Mouse (Mus musculus) forebrain, embryonic 12.5 days (tissue): Measurements from ENCODE around the gene Ephb1. TPM values are rescaled to one million over a fixed set of nuclear protein-coding genes. Genes with fewer than 3 reads are reported as not detected.

Source experiments
- ATAC-seq: fragments of 200-750 bp; cut with Nextera tagmentation; 2 replicates; pipeline ENCODE4 v1.8.0; 2017; ENCODE audit warnings: moderate TSS enrichment; ENCODE audit not compliant: low FRiP score
- H3K27ac ChIP-seq: fragments of 300-500 bp; sonication (generic); 2 replicates; pipeline ENCODE4 v1.5.1; 2016; ENCODE audit warnings: mild to moderate bottlenecking
- H3K27me3 ChIP-seq: fragments of 300-500 bp; sonication (generic); 2 replicates; pipeline ENCODE4 v1.6.1; 2016; ENCODE audit warnings: mild to moderate bottlenecking
- H3K36me3 ChIP-seq: fragments of 300-500 bp; sonication (generic); replicated peaks from 2 replicates; pipeline ENCODE4 v1.6.1; 2016; ENCODE audit warnings: mild to moderate bottlenecking
- H3K4me1 ChIP-seq: fragments of 300-500 bp; sonication (generic); 2 replicates; pipeline ENCODE4 v1.6.1; 2016
- H3K4me2 ChIP-seq: fragments of 300-500 bp; sonication (generic); 2 replicates; pipeline ENCODE4 v1.6.1; 2016; ENCODE audit warnings: mild to moderate bottlenecking, moderate library complexity
- H3K4me3 ChIP-seq: fragments of 300-500 bp; sonication (generic); replicated peaks from 2 replicates; pipeline ENCODE4 v1.5.1; 2016; ENCODE audit warnings: mild to moderate bottlenecking
- H3K9ac ChIP-seq: fragments of 300-500 bp; sonication (generic); 2 replicates; pipeline ENCODE4 v1.6.1; 2016; ENCODE audit warnings: mild to moderate bottlenecking
- H3K9me3 ChIP-seq: fragments of 300-500 bp; sonication (generic); 2 replicates; pipeline ENCODE4 v1.6.1; 2016
- WGBS: fragments of 180-500 bp; shearing (Covaris S2); methylation state at CpG from one replicate; pipeline ENCODE4 v1.1.7; 2016; 5-methylcytosine and 5-hydroxymethylcytosine counted together
- polyA plus RNA-seq: library from polyadenylated mRNA; unstranded; fragments of >200 nt; fragmentation: Nextera tagmentation; extraction: Ambion mirVana; gene quantifications from 2 replicates; pipeline ENCODE4 v1.2.1, GENCODE M21; 2016

Gene Ephb1
- polyA plus RNA-seq, 1 experiment from 2014 or later: 26.7 TPM

GRCm38 (mm10) chr9:102180070-102180469 lies 174.4 kb downstream of the Ephb1 start:
- H3K27me3 ChIP-seq: peaks cover 79% of the 10 kb centered on the region
- H3K9ac ChIP-seq: no peak overlapping the region
- ATAC-seq: no peak
- H3K36me3 ChIP-seq: no peaks in the 10 kb centered on the region
- H3K4me1 ChIP-seq: peaks cover 53% of the 10 kb centered on the region
- WGBS: 71% methylated on average over 2 of the region's 2 CpGs
- H3K4me2 ChIP-seq: no peak overlapping the region
- no peak overlapping the region for H3K4me3 ChIP-seq
- H3K9me3 ChIP-seq: no peaks in the 10 kb centered on the region
- H3K27ac ChIP-seq: peak overlapping the region; percentile 61; the same call in 1 of the 2 replicates

DNA sequence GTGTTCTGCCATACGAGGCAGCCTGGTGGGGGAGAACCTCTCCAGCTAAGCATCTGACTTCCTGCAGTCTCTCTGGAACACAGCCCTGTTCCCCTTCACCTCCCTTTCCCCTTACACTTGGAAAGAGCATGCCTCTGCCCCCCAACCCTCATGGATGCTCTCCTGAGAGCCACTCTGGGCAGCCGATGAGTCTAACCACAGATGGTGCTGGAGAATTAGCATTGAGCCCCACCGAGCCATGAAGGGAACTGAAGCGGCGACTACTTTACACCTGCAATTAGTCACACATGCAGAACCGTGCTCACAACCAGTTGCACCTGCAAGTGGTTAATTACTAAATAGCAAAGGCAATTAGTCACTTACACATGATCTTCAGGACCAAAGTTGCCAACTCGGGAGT lies 184.8 kb downstream of the Ephb1 start:
- Histone ChIP-seq H3K4me1 (peaks cover 5% of the 10 kb centered on the region; the same call in 1 of the 2 replicates), H3K36me3 (no peaks in the 10 kb centered on the region), H3K9ac (no peak overlapping the region), H3K4me3 (no peak overlapping the region), H3K9me3 (no peaks in the 10 kb centered on the region), H3K27ac (no peak overlapping the region), H3K27me3 (0 out of 2 replicates have a peak, but pooled peaks cover 14% of the 10 kb centered on the region), H3K4me2 (no peak overlapping the region)
- ATAC-seq: no peak
- 68% methylated on average over 7 of the region's 7 CpGs for WGBS

- no peak overlapping the region for H3K27ac ChIP-seq
- no peak overlapping the region for H3K9ac ChIP-seq
- H3K36me3 ChIP-seq: no peaks in the 10 kb centered on the region
- no peaks in the 10 kb centered on the region for H3K9me3 ChIP-seq
- no peaks in the 10 kb centered on the region for H3K4me1 ChIP-seq
- H3K27me3 ChIP-seq: no peaks in the 10 kb centered on the region
- no peak overlapping the region for H3K4me3 ChIP-seq
- 89% methylated on average over 3 of the region's 3 CpGs for whole genome bisulfite sequencing
- H3K4me2 ChIP-seq: no peak overlapping the region
- ATAC-seq: no peak
These were observed 198.6 kb downstream of the Ephb1 start for GRCm38 (mm10) chr9:102155876-102156275.

DNA sequence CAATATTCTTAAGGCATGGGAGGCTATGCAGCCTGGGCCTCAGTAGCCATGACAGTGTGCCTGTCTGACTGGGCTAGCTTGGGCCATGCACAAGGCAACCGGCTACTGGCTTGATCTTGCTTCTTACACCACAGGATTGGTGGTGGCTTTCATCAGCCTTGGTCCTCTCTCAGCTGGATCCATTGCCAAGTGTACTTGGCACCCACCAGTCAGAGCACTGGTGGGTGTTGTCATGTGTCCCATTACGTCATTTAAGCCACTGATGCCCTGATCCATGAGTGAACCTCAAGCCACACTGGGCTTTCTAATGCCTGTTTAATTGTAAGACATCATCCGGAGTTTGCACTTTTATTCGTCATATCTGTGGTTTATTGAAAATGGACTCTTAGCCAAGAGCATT lies 215.3 kb downstream of the Ephb1 start:
- 92% methylated on average over 4 of the region's 4 CpGs for WGBS
- H3K4me2 ChIP-seq: no peak overlapping the region
- no peak overlapping the region for H3K4me3 ChIP-seq
- no peaks in the 10 kb centered on the region; the same call in 1 of the 2 replicates for H3K27me3 ChIP-seq
- H3K4me1 ChIP-seq: peaks cover 11% of the 10 kb centered on the region; the same call in 1 of the 2 replicates
- ATAC-seq: no peak
- H3K9me3 ChIP-seq: no peaks in the 10 kb centered on the region
- no peak overlapping the region for H3K27ac ChIP-seq
- no peak overlapping the region for H3K9ac ChIP-seq
- H3K36me3 ChIP-seq: no peaks in the 10 kb centered on the region

GRCm38 (mm10) chr9:102138671-102139070 lies 215.8 kb downstream of the Ephb1 start:
- Histone ChIP-seq H3K4me3 (no peak overlapping the region), H3K9me3 (no peaks in the 10 kb centered on the region), H3K27me3 (no peaks in the 10 kb centered on the region; the same call in 1 of the 2 replicates), H3K4me2 (no peak overlapping the region), H3K36me3 (no peaks in the 10 kb centered on the region), H3K27ac (no peak overlapping the region), H3K4me1 (peaks cover 11% of the 10 kb centered on the region; the same call in 1 of the 2 replicates), H3K9ac (no peak overlapping the region)
- 86% methylated on average over 7 of the region's 7 CpGs for WGBS
- no peak for ATAC-seq

GRCm38 (mm10) chr9:102138187-102138586 lies 216.3 kb downstream of the Ephb1 start:
- Histone ChIP-seq H3K4me2 (no peak overlapping the region), H3K4me3 (no peak overlapping the region), H3K27ac (no peak overlapping the region), H3K4me1 (peaks cover 11% of the 10 kb centered on the region; the same call in 1 of the 2 replicates), H3K27me3 (no peaks in the 10 kb centered on the region), H3K36me3 (no peaks in the 10 kb centered on the region), H3K9me3 (no peaks in the 10 kb centered on the region), H3K9ac (no peak overlapping the region)
- no peak for ATAC-seq

- H3K36me3 ChIP-seq: no peaks in the 10 kb centered on the region
- ATAC-seq: no peak
- no peak overlapping the region for H3K9ac ChIP-seq
- no peak overlapping the region for H3K27ac ChIP-seq
- H3K4me2 ChIP-seq: no peak overlapping the region
- H3K4me3 ChIP-seq: no peak overlapping the region
- H3K9me3 ChIP-seq: no peaks in the 10 kb centered on the region
- peaks cover 15% of the 10 kb centered on the region for H3K4me1 ChIP-seq
- H3K27me3 ChIP-seq: peaks cover 4% of the 10 kb centered on the region
These were observed 224.0 kb downstream of the Ephb1 start for GRCm38 (mm10) chr9:102130506-102130905.

DNA sequence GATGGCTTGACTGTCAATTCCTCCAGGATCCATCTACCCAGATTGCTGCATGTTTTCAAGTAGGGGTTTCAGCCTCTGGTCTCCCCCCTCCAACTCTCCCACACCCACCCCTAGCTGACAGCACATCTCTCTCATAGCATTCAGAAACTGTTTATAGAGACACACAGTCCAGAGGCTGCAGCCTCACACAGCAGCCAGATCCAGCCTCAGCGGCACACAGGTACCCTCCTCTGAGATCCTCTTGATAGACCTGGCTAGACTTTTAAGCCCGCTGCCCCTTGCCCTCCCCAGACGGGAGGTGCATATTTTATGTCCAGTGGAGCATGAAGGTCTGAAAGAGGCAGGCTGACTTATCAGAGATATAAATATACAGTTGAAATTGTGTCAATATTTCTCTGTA lies 228.0 kb downstream of the Ephb1 start:
- no peak for ATAC-seq
- Histone ChIP-seq H3K9ac (no peak overlapping the region), H3K4me2 (no peak overlapping the region), H3K36me3 (no peaks in the 10 kb centered on the region), H3K4me3 (no peak overlapping the region), H3K27me3 (peaks cover 12% of the 10 kb centered on the region), H3K4me1 (peaks cover 42% of the 10 kb centered on the region), H3K27ac (no peak overlapping the region), H3K9me3 (no peaks in the 10 kb centered on the region)
- 52% methylated on average over 3 of the region's 3 CpGs for WGBS

GRCm38 (mm10) chr9:102122880-102123453 lies 231.5 kb downstream of the Ephb1 start:
- Histone ChIP-seq H3K27me3 (peaks cover 8% of the 10 kb centered on the region), H3K9ac (no peak overlapping the region), H3K4me3 (no peak overlapping the region), H3K27ac (no peak overlapping the region), H3K4me2 (no peak overlapping the region), H3K4me1 (peaks cover 42% of the 10 kb centered on the region), H3K36me3 (no peaks in the 10 kb centered on the region), H3K9me3 (no peaks in the 10 kb centered on the region)
- peak; percentile 46; the same call in 1 of the 2 replicates for ATAC-seq
- 4% methylated on average over 4 of the region's 4 CpGs for WGBS

- no peaks in the 10 kb centered on the region for H3K9me3 ChIP-seq
- no peak overlapping the region for H3K27ac ChIP-seq
- H3K4me1 ChIP-seq: peaks cover 17% of the 10 kb centered on the region
- H3K4me3 ChIP-seq: no peak overlapping the region
- H3K36me3 ChIP-seq: no peaks in the 10 kb centered on the region
- H3K4me2 ChIP-seq: no peak overlapping the region
- H3K27me3 ChIP-seq: peaks cover under 1% of the 10 kb centered on the region; the same call in 1 of the 2 replicates
- no peak for ATAC-seq
- 92% methylated on average over 3 of the region's 3 CpGs for WGBS
- no peak overlapping the region for H3K9ac ChIP-seq
These were observed 235.1 kb downstream of the Ephb1 start for GRCm38 (mm10) chr9:102119422-102119821.

DNA sequence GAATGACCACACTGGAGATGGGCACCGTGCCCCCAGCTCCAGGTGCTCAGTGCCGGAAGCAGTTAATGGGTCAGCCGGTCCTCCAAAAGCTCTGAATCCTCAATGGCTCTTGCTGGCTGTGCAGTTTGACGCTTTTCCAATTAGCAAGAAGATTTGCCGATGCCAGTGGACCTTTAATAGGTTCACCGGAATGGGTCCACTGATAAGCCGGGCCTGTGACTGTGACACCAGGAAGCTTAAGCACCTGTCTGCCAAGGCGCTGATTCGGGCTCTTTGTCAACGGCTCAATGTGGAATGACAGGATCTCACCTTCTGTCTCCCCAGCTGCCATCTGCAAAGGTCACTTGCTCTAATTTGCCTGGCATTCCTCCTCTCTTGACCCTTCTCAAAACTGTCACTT lies 239.2 kb downstream of the Ephb1 start:
- H3K4me1 ChIP-seq: 0 out of 2 replicates have a peak, but pooled peaks cover 2% of the 10 kb centered on the region
- 89% methylated on average over 10 of the region's 10 CpGs for WGBS
- no peak for ATAC-seq

GRCm38 (mm10) chr9:102111471-102111870 lies 243.0 kb downstream of the Ephb1 start:
- Histone ChIP-seq H3K9me3 (no peaks in the 10 kb centered on the region), H3K4me1 (peaks cover 25% of the 10 kb centered on the region), H3K4me3 (no peak overlapping the region), H3K27ac (no peak overlapping the region), H3K27me3 (peaks cover 14% of the 10 kb centered on the region; the same call in 1 of the 2 replicates), H3K36me3 (no peaks in the 10 kb centered on the region), H3K9ac (no peak overlapping the region), H3K4me2 (no peak overlapping the region)
- WGBS: 90% methylated on average over 3 of the region's 3 CpGs
- ATAC-seq: no peak

More for the DNA sequence above, 239.2 kb downstream of the Ephb1 start:
- no peak overlapping the region for H3K4me2 ChIP-seq
- H3K9me3 ChIP-seq: no peaks in the 10 kb centered on the region
- H3K9ac ChIP-seq: no peak overlapping the region
- no peak overlapping the region for H3K27ac ChIP-seq
- H3K36me3 ChIP-seq: no peaks in the 10 kb centered on the region
- no peak overlapping the region for H3K4me3 ChIP-seq
- H3K27me3 ChIP-seq: peaks cover 3% of the 10 kb centered on the region; the same call in 1 of the 2 replicates

- Histone ChIP-seq H3K4me1 (peaks cover 25% of the 10 kb centered on the region), H3K36me3 (no peaks in the 10 kb centered on the region), H3K9me3 (no peaks in the 10 kb centered on the region), H3K27me3 (peaks cover 17% of the 10 kb centered on the region; the same call in 1 of the 2 replicates), H3K27ac (no peak overlapping the region), H3K4me3 (no peak overlapping the region), H3K9ac (no peak overlapping the region), H3K4me2 (no peak overlapping the region)
- WGBS: 66% methylated on average over 3 of the region's 3 CpGs
- ATAC-seq: no peak
These were observed 246.5 kb downstream of the Ephb1 start for GRCm38 (mm10) chr9:102107978-102108377.
